Mouse (Mus musculus) left cerebral cortex, adult 9 months (tissue): ENCODE measurements around the gene Ankra2.

Source experiments
- DNase-seq, 2 experiments: peaks; one replicate each; pipeline ENCODE4 v3.0.0; 2022; ENCODE audit warnings: low spot score in 2 of 2

Ankra2 gene

GRCm38 (mm10) chr13:98296072-98296471 is 33.2 kb downstream of the Ankra2 start:
- DNase-seq, result no peak

GRCm38 (mm10) chr13:98297883-98298482 is 35.1 kb downstream of the Ankra2 start:
- no peak for DNase-seq

GRCm38 (mm10) chr13:98298833-98299758 is 36.2 kb downstream of the Ankra2 start:
- DNase-seq, result peak in 1 of 2 experiments; percentile 84

DNA sequence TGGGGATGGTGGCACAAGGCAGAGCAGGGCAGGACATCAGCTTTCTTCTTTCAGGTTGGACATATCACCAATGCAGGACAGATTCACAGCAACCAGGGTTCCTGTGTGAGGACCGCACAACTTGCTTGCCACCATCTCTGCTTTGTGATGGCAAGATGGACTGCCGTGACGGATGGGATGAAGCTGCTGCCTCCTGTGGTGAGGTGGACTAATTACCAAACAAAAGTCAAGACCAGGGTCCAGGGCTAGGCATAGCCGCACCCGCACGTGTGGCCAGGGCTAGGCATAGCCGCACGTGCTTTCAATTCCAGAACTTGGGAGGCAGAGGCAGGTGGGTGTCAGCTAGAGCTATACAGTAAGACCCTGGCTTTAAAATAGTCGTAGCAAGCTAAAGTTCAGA is 42.4 kb downstream of the Ankra2 start:
- DNase-seq, result no peak

DNA sequence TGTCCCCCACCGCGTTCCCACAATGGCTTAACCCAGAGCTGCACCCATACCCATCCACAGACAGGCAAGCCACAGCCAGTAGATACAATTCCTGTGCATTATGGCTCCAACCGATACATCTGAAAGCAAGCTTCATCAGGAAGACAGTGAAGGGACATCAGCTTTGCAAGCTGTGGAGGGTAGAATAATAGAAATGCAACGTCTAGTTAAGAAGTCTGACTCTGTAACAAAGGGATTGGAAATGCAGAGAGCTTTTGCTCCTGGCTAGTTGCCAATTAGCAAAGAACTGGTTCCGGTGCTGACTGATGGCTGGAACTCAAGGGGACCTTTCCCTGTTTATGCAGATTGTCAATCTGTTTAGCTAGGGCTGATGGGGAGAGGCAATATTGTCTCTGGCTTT is 43.5 kb downstream of the Ankra2 start:
- DNase-seq, result no peak

GRCm38 (mm10) chr13:98306852-98307475 is 44.1 kb downstream of the Ankra2 start:
- peak in 1 of 2 experiments; percentile 7 for DNase-seq

GRCm38 (mm10) chr13:98308004-98308403 is 45.1 kb downstream of the Ankra2 start:
- DNase-seq, result no peak

GRCm38 (mm10) chr13:98308724-98309123 is 45.9 kb downstream of the Ankra2 start:
- DNase-seq, result no peak

DNA sequence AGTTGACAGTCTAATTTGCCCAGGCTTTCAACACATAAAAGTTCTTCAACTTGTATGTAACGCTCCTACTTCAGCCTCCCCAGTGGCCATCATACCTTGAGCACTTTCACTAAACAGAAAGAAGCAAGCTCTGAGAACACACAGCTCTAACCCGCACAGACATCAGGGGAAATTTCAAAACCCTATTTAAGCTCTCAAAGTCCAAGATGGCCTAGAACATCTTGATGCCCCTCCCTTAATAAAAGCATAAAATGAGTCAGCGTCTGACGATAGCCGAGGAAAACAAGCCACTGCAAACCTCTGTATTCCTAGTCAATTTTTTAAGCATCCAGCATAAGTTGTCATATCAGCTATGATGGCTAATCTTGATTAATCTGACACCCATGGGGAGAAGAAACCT is 48.7 kb downstream of the Ankra2 start:
- DNase-seq, result no peak

GRCm38 (mm10) chr13:98313631-98314030 is 50.8 kb downstream of the Ankra2 start:
- no peak for DNase-seq

DNA sequence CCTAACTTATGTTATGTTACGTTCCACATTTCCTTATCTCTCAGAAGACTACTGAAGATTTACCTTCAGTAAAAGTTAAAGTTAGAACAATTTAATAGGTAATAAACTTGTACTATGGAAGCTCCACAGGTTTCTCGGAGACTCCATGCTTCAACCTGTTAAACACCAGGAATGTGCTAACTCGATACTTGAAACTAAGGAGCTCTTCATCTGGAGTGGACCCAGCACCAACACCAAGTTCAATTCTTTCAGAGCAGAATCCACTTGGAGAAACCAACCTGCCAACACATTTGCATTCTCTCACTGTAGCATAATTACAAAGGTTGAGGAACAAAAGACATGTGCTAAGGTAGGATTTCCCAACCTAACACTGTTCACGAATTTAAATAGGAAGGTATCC is 52.2 kb downstream of the Ankra2 start:
- no peak for DNase-seq

DNA sequence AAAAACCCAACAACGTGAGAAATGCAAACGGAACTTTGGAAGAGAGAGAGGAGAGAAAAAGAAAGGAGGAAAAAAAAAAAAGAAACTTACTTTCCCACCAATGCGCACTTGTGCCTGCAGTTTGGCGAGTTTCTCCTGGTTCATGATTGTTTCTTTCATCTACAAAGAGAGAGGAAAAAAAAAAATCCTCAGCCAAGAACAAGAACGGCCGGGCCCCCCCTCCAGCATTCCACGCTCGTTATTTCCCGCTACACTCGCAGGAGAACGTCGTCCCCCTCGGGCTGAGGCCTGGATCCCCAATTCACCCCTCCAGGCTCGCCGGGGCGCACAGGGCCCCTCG is 53.2 kb downstream of the Ankra2 start:
- DNase-seq, result no peak

DNA sequence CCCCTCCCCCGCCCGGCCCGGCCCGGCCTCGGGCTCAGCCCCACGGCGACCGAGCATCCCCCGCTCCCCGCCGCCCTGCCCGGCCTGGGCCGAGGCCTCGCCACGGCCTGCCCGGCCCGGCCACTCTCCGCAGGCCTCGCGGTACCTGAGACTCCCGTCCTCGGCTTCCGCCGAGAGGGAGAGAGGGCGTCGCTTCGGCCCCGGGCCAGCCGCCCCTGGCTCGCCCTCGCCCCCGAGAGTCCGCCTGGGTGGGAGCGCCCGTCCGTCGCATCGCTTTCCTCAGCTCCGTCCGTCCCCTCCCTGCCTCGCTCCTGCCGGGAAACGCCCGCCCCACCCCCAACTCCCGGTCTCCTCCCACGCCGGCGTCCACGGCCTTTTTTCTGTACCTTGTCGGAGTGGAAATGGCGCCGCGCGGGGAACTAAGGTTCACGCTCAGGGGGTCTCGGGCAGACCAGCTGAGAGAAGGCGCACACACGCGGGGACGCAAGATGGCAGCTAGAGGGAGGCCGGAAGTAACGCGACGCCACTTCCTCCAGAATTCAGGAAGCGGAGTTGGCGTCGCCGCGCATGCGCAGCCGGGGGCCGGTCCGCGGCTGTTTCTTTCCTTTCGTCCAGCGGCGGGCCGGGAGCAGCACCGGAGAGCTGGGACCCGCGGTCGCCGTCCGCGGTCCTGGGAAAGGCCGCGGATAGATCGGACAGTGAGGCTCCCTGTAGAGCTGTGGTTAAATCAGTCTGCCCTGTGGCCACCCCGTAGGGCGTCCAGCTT is 53.8 kb downstream of the Ankra2 start, which contains the start of gene Btf3:
TSS of gene Btf3 (minus strand) at position 527 of the 766 bp plus-strand sequence.
- peak; percentile 78 to 92 for DNase-seq

GRCm38 (mm10) chr13:98317246-98317677 is 54.4 kb downstream of the Ankra2 start:
- DNase-seq, result no peak

- no peak for DNase-seq
Measured at GRCm38 (mm10) chr13:98317911-98318310, 55.0 kb downstream of the Ankra2 start.
